Mouse (Mus musculus) olfactory bulb, adult 2 months (tissue): ENCODE measurements around the gene Tnfaip2. TPM values are rescaled to one million over a fixed set of nuclear protein-coding genes. Genes with fewer than 3 reads are reported as not detected.
A peak's percentile ranks its signal among the peaks of the same experiment; 100 is the strongest.

Experiments used
- H3K27ac ChIP-seq: fragments of 200-500 bp; 2 replicates; pipeline ENCODE4 v1.5.1; 2012; ENCODE audit warnings: low read depth, low read length; ENCODE audit not compliant: insufficient read depth
- H3K4me1 ChIP-seq: fragments of 200-500 bp; 2 replicates; pipeline ENCODE4 v1.6.1; 2012; ENCODE audit warnings: low read length; ENCODE audit not compliant: control insufficient read depth, insufficient read depth
- H3K4me3 ChIP-seq: fragments of 200-500 bp; 2 replicates; pipeline ENCODE4 v1.5.1; 2012; ENCODE audit warnings: mild to moderate bottlenecking, low read depth, low read length, moderate library complexity; ENCODE audit not compliant: insufficient read depth
- CTCF ChIP-seq: fragments of 200-500 bp; IDR thresholded peaks from 2 replicates; pipeline ENCODE4 v1.5.1; 2012; ENCODE audit warnings: low read depth, mild to moderate bottlenecking, low read length, moderate library complexity; ENCODE audit not compliant: insufficient read depth
- POLR2A ChIP-seq: fragments of 200-500 bp; IDR thresholded peaks from 2 replicates; pipeline ENCODE4 v1.6.1; 2012; ENCODE audit warnings: mild to moderate bottlenecking, low read depth, low read length, moderate library complexity; ENCODE audit not compliant: insufficient read depth
- WGBS: fragments of 180-500 bp; shearing (Covaris S2); methylation state at CpG from one replicate; pipeline ENCODE4 v1.1.7; 2018; 5-methylcytosine and 5-hydroxymethylcytosine counted together
- polyA plus RNA-seq: library from polyadenylated mRNA; stranded (reverse); fragments of >200 nt; gene quantifications from 2 replicates; pipeline ENCODE4 v1.2.4, GENCODE M21; 2012; ENCODE audit warnings: low replicate concordance; ENCODE audit not compliant: missing spikeins, insufficient read depth, insufficient read length

The Tnfaip2 gene
- not detected in 2 replicates for polyA plus RNA-seq

DNA sequence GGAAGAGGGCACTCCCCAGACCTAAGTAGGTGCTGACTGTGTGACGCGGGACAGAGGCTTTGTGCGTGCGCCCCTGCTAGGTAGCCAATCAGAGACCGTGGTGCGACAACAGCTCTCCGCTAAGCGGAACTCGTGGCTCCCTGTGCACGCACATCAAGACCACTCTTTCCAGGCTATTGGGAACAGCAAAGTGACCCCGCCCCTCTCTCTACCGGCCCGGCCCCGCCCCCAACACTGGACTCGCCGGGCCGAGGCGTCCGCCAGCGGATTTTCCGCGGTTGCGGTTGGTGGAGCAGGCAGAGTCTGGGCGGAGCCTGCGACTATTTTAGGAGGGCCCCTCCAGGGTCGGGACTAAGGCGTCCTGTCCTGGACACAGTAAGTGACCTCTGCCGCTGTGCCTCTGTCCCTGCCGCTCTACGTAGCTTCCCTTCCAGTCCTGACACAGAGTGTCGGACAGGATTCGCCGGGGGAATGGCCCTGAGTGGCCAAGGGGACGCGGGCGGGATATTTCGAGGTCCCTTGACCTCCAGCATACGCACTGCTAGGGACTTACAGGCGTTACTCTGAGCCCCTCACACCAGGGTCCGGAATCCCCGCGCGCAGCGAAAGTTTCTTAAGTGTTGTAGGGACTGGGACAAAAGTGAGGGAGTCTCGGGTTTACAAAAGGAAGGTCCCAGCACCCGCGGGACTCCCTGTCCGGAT lies at the start of gene Tnfaip2:
Tnfaip2 (plus strand) TSS at position 161 of the 702 bp plus-strand sequence.
- no peak for TF ChIP-seq POLR2A
- TF ChIP-seq CTCF = no peak
- peak within 1 kb of the TSS; percentile 18 for H3K4me3 ChIP-seq
- 6% methylated on average over 48 of the region's 48 CpGs for WGBS
- peaks cover 37% of the 10 kb centered on the region for H3K4me1 ChIP-seq
- no peak within 1 kb of the TSS for H3K27ac ChIP-seq

DNA sequence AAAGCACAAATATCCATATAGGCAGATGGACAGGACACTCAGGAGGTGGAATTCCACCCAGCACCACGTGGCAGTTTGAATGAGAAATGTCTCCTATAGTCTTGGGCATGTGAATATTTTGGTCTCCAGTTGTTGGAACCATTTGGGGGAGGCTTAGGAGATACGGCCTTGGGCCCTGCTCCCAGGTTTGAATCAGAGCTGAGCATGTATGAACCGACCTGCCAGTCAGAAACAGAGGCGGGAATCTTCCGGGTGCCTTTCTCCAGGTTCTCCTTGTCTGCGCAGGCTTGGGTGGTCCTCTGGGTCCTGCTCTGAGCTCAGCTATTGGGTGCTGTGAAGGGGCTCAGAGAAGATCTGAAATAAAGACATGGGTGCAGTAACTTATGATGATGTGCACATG lies 48.3 kb upstream of the Tnfaip2 start:
- WGBS = 79% methylated on average over 6 of the region's 6 CpGs
- TF ChIP-seq POLR2A (no peak), CTCF (no peak)
- H3K27ac ChIP-seq = no peak overlapping the region
- H3K4me1 ChIP-seq = no peaks in the 10 kb centered on the region
- no peak overlapping the region for H3K4me3 ChIP-seq

DNA sequence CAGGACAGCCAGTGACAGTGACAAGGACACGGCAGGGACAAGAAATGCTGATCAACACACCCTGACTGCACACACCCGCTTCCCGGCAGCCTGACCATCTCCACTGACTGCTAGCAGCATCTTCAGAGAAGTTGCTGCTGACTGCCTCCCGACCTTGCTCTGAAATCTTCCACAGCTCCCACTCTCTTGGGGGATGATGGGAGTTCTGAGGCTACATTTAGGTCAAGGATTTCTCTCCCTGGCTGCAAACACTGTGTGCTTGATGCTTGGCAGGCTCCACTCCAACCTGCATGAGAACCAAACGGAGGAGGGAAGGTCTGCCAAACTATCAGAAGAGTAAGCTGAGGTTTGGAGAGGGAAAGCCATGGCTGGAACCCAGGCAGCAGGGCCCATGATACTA lies 45.3 kb upstream of the Tnfaip2 start:
- Histone ChIP-seq H3K4me3 (no peak overlapping the region), H3K4me1 (no peaks in the 10 kb centered on the region), H3K27ac (no peak overlapping the region)
- no peak for TF ChIP-seq POLR2A
- no peak for TF ChIP-seq CTCF
- 76% methylated on average over 5 of the region's 5 CpGs for WGBS

DNA sequence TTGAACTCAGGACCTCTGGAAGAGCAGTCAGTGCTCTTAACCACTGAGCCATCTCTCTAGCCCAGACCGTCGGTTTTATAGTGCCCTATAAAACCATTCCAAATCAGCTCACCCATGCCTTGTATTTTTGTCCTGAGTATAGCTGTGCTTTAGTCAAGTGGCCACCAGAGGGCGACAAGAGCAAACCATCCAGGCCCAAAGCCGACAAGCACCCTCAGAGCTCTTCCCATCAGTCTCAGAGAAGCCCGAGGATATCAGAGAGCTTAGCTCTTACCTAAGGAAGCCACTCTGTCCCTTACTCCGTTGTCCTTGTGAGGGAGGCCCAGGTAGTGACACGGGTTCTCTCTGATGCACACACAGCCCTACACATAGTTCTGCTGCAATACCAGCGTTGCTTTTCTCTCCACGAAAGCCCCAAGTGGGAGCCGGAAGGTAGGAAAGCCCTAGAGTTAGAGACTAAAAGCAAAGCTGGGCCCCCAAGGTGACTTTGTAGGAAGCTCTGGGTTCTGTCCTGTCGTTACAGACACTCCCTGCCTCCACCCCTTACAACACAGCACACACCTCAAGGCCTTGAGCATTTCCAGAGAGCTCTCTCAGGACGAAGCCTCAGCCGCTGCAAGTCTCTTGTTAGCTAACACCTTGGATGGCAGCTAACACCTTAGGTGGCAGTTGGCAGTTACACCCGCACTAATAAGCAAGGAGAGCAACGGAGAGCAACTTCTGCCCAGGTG lies 40.6 kb upstream of the Tnfaip2 start:
- Histone ChIP-seq H3K27ac (no peak overlapping the region), H3K4me3 (no peak overlapping the region), H3K4me1 (peaks cover 4% of the 10 kb centered on the region)
- TF ChIP-seq CTCF (peak; percentile 61), POLR2A (no peak)
- WGBS = 32% methylated on average over 15 of the region's 15 CpGs

DNA sequence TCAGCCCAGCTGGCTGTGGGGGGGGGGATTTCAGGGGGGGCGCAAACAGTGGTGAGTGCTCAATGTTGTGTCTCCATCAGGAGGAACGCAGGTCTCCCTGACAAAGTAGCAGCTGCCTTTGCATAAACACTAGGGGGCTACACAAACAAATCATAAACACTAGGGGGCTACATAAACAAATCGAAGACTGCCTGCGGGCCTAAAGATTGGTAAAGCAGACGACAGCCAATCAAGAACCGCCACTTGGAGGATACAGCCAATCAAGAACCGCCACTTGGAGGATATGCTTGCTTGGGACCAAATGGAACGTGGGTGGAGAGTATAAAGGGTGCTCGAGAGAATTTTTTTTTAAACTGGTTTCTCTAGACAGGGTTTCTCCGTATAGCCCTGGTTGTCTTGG lies 37.4 kb upstream of the Tnfaip2 start:
- WGBS = 77% methylated on average over 10 of the region's 10 CpGs
- H3K4me1 ChIP-seq = peaks cover 23% of the 10 kb centered on the region
- TF ChIP-seq POLR2A = no peak
- no peak for TF ChIP-seq CTCF
- no peak overlapping the region for H3K27ac ChIP-seq
- no peak overlapping the region for H3K4me3 ChIP-seq

DNA sequence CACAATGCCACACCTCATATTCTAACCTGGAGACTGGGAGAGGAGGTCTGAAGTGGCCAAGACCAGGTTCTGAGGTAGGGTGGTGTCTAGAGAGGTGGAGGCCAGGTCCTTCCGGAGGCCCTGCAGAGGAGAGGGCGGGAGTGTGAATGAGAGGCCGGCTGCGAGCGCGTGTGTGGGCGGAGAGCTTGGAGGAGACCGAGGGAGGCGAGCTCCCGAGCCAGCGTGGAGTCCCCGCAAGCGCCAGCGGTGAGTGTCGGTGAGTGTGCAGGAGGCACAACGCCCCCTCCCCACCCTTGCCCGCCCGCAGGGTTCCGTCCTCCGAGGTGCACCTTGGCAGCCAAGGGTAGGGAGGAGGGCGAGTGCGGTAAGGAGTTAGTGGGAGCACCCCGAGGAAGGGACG lies 35.6 kb upstream of the Tnfaip2 start, which contains the start of gene Lbhd2:
Lbhd2 (plus strand) TSS at position 188 of the 400 bp plus-strand sequence.
- 5% methylated on average over 24 of the region's 24 CpGs for WGBS
- no peak for TF ChIP-seq CTCF
- peak within 1 kb of the TSS; percentile 7; the same call in 1 of the 2 replicates for H3K4me3 ChIP-seq
- peaks cover 32% of the 10 kb centered on the region for H3K4me1 ChIP-seq
- no peak within 1 kb of the TSS for H3K27ac ChIP-seq

DNA sequence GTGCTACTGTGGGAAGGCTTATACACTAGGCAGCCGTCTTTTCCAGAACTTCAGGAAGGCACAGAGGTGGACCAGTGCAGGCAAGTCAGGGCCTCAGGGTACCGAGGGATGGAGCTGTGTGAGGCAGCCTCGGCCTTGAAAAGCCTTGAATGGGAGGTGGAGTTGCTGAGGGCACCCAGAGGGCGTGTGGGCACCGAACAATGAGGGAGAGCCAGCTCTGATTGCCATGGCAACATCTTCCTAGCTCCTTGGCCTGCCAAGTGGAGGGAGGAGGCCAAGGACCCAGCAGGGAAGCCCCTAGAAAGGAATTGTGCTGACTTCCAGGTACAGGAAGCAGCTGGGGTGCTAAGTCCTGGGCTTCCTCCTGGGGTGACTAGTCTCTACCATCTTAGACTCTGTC lies 32.7 kb upstream of the Tnfaip2 start:
- TF ChIP-seq POLR2A (no peak), CTCF (no peak)
- 24% methylated on average over 5 of the region's 5 CpGs for WGBS
- no peak overlapping the region for H3K27ac ChIP-seq
- peaks cover 45% of the 10 kb centered on the region for H3K4me1 ChIP-seq
- H3K4me3 ChIP-seq = no peak overlapping the region

DNA sequence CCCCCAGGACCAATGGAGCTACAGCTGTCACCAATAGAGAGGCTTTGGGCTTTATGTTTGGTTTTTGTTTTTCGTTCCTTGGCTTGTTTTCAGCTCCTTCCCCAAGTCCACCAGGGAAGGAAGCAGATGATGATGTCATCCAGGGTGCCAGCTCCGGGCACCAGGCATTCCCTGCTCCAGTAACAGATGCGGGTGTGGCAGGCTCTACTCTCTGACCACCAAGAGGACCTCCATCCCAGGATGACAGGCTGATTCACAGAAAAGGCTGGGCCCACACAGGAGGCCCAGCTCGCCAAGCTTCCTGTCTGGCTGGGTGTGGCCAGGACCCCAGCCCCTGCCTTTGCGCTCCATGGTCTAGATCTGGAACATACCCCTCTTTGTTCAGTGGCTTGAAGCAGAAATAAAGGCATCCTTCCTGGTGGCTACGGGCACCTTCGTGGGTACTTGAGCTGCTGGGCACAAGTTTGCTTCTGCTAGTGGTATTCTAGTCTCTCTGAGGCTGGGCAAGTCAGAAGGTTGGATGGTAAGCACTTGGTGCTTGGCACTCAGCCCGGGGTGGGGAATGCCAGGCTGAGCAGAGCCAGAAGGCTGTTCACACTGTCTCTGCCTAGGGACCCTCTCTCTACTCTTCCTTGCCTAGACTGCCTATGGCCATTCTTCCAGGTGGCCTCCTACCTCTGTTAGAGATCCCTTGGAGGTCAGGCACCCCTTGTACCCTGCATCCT lies 30.5 kb upstream of the Tnfaip2 start:
- TF ChIP-seq POLR2A (no peak), CTCF (no peak)
- H3K27ac ChIP-seq = no peak overlapping the region
- H3K4me1 ChIP-seq = peaks cover 40% of the 10 kb centered on the region
- no peak overlapping the region for H3K4me3 ChIP-seq
- WGBS = 74% methylated on average over 8 of the region's 8 CpGs

DNA sequence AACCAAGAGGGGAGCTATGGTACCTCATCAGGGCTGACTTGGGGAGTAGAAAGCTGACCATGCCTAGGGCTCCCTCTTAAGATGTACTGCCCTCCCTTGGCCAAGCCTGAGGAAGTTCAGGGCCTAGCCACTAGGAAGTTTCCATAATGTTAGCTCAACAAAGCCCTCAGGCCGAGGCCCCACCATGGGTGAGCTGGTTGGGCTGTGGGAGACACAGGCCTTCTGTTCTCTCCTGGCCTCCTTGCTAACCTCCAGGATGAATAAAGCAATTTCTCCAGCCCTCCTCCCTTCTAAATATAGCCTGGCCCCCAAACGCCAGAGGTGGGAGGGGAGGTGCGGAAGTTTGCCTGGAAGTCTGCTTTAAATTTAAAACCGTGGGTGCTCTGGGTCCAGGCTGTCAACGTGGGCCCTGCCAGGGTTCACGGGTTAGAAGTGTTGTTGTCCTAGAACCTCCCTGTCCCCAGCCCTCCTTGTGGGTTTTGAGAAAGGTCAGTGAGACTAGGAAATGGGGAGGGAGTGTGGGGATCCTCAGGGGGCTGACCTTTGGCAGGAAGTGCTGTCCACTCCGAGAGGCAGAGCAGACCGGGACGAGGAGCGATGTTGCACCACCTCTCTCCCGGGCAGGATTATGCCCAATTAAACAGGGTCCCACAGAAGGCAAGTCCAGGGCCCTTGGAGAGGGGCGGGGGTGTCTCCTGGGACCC lies 29.5 kb upstream of the Tnfaip2 start:
- H3K27ac ChIP-seq = no peak overlapping the region
- peak overlapping the region; percentile 21; the same call in 1 of the 2 replicates for H3K4me3 ChIP-seq
- WGBS = 34% methylated on average over 12 of the region's 12 CpGs
- peaks cover 41% of the 10 kb centered on the region for H3K4me1 ChIP-seq
- no peak for TF ChIP-seq POLR2A
- no peak for TF ChIP-seq CTCF
